Mouse (Mus musculus) cerebellum, postnatal 10 days (tissue): ENCODE measurements at regions not wholly inside any gene's neighbourhood (a gene's known extent, or its start where the extent isn't known, plus 50 kb on each side); places are given as distances from the start of the nearest gene placed in this dataset.
A peak's percentile ranks its signal among the peaks of the same experiment; 100 is the strongest.

Experiments used
- DNase-seq, 2 experiments: peaks; one replicate each; pipeline ENCODE4 v3.0.0; 2021; ENCODE audit warnings: mixed read lengths in 2 of 2

DNA sequence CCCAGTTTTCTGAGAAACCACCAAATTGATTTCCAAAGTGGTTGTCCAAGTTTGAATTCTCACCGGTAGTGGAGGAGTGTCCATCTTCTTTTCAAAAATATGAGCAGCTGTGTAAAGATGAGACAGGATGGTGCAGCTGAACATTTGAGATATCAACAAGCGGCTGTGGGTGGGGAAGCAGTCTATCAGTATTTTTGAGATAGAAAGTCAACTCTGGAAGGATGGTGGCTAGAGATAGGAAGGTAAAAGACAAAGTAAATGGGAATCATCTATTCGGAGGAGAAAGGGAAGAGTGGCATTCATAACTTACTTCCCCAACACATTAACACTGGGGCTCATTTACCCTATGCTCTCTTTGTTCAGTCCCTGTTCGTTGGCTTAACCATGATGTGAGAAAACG lies 146.9 kb upstream of the Gmnc start:
- DNase-seq = no peak

DNA sequence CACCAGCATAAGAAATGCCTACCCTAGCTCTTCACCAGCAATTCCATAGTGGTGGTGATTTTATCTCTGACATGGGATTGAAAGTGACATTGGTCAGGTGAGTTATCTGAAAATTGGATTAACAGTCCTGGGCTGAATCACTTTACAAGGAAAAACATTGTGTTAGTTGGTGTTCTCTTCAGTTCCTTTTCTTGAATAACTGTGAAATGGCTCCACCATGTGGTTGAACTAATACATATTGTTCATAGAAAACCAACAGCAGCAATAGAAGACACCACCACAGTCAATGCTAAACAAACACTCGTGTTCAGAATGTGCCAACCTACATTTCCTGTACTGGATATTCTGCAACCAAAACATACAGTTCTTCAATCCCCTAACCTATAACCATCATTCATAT lies 147.5 kb upstream of the Gmnc start:
- DNase-seq = peak; percentile 44 to 77

DNA sequence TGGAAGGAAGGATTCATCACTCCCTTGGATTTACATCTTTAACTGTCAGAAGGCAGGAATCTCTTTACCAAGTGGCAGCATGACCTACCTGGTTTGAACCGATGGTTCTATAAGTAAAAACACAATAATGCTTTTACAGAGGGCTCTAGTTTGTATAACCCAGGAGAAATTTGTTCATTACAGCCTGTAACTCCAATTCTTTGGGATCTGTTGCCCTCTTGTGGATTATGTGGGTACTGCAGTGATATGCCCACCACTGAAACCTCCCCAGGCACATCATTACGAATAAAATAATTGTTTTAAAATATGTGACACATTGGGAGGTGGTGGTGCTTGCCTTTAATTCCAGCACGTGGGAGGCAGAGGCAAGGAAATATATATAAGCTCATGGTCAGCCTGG lies 148.6 kb upstream of the Gmnc start:
- peak; percentile 80 to 89 for DNase-seq

DNA sequence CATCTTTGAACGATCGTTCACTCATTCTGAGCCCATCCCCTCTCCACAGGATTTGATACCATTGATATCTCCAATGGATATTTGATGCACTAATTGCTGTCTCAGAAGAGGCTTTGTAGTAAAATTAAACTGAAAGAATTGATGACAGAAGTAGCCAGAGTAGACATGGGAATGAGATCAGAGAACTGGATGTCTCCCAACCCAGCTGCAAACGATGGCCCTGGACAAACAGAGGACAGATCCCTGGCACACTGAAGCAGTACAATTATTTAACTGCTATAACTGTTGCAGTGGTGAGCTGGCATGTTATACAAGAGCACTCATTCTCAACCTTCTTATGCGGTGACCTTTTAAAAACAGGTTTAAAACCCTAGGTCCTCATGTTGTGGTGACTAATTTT lies 151.5 kb upstream of the Ostn start:
- DNase-seq = no peak

DNA sequence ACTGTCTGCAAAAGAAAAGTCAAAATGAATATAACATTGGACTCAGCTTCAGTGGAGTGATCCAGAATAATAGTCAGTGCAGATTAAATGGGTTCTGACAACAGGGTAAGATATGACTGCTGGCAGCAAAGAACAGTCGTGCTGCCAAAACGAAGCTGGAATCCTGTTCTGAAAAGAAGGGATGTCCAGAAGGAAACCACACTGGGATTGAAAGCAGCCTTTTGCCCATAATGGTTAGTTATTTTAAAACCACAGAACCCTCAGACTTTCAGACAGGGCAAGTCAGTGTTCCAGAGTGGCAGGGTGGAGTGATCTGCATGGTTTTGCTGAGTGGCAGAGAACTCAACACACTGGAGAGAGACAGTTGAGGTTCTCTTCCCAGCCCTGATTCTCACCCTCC lies 111.6 kb upstream of the Ostn start:
- peak; percentile 62 to 73 for DNase-seq
